Mouse (Mus musculus) CH12.LX (cell line): Measurements from ENCODE around the gene Sel1l.

Source experiments
- CHD1 ChIP-seq: IDR thresholded peaks from 2 replicates; pipeline ENCODE4 v1.6.1; 2012; ENCODE audit warnings: low read depth, low read length, improper control_type of control experiment, inconsistent platforms
- CTCF ChIP-seq, 2 experiments: IDR thresholded peaks in 1 of 2; conservative IDR thresholded peaks in 1 of 2; 2 replicates each; pipeline ENCODE4 v1.5.1; 2011 to 2012; ENCODE audit warnings: low read depth in 2 of 2, low read length in 2 of 2, improper control_type of control experiment in 1 of 2, inconsistent platforms in 1 of 2, mild to moderate bottlenecking in 1 of 2, moderate library complexity in 1 of 2
- ELF1 ChIP-seq: IDR thresholded peaks from 2 replicates; pipeline ENCODE4 v1.6.1; 2014; ENCODE audit warnings: low read depth, mild to moderate bottlenecking, inconsistent platforms, low read length, improper control_type of control experiment
- EP300 ChIP-seq: IDR thresholded peaks from 2 replicates; pipeline ENCODE4 v1.6.1; 2011; ENCODE audit warnings: low read length, improper control_type of control experiment
- GABPA ChIP-seq: IDR thresholded peaks from 2 replicates; pipeline ENCODE4 v1.6.1; 2012; ENCODE audit warnings: low read depth, low read length, improper control_type of control experiment, inconsistent platforms; ENCODE audit not compliant: insufficient replicate concordance
- JUND ChIP-seq: conservative IDR thresholded peaks from 2 replicates; pipeline ENCODE4 v1.6.1; 2011; ENCODE audit warnings: low read depth, low read length, improper control_type of control experiment
- PAX5 ChIP-seq: IDR thresholded peaks from 2 replicates; pipeline ENCODE4 v1.6.1; 2012; ENCODE audit warnings: low read length, inconsistent platforms, mixed read lengths
- POLR2A ChIP-seq: IDR thresholded peaks from 2 replicates; pipeline ENCODE4 v1.6.1; 2011; ENCODE audit warnings: low read depth, mild to moderate bottlenecking, improper control_type of control experiment, low read length
- SIN3A ChIP-seq: IDR thresholded peaks from 2 replicates; pipeline ENCODE4 v1.6.1; 2012; ENCODE audit warnings: low read length, improper control_type of control experiment, inconsistent platforms
- SMC3 ChIP-seq: IDR thresholded peaks from 2 replicates; pipeline ENCODE4 v1.6.1; 2011; ENCODE audit warnings: low read depth, low read length, improper control_type of control experiment
- UBTF ChIP-seq: IDR thresholded peaks from 2 replicates; pipeline ENCODE4 v1.6.1; 2012; ENCODE audit warnings: low read depth, mild to moderate bottlenecking, inconsistent platforms, low read length, improper control_type of control experiment, moderate library complexity
- USF1 ChIP-seq: IDR thresholded peaks from 2 replicates; pipeline ENCODE4 v1.6.1; 2014; ENCODE audit warnings: low read depth, mild to moderate bottlenecking, inconsistent platforms, low read length, improper control_type of control experiment
- ZC3H11A ChIP-seq: IDR thresholded peaks from 2 replicates; pipeline ENCODE4 v1.6.1; 2012; ENCODE audit warnings: low read depth, mild to moderate bottlenecking, inconsistent platforms, low read length, improper control_type of control experiment

- TF ChIP-seq CTCF (conservative IDR thresholded peaks at IDR 0.05 in 1 of 2, IDR thresholded peaks at IDR 0.05 in 1 of 2; ENCODE audit: low read depth in 2 of 2, low read length in 2 of 2) (no peak), POLR2A (no peak), UBTF (no peak), GABPA (no peak), PAX5 (no peak), SIN3A (no peak), ELF1 (no peak), USF1 (no peak), ZC3H11A (no peak), SMC3 (no peak), CHD1 (no peak), EP300 (no peak), JUND (no peak)
Observed at GRCm38 (mm10) chr12:91815552-91815951, 33.4 kb downstream of the Sel1l start.
